Mouse (Mus musculus): Measurements from ENCODE around the gene Rptor. TPM values are rescaled to one million over a fixed set of nuclear protein-coding genes. Genes with fewer than 3 reads are reported as not detected.

Gene Rptor
- polyA plus RNA-seq, 1 experiment from 2014 or later, result 9.8 TPM

- Histone ChIP-seq H3K36me3 (ENCODE audit: control insufficient read depth, insufficient read depth, low read length) (peaks cover 3% of the 10 kb centered on the region; the same call in 1 of the 2 replicates), H3K9ac (ENCODE audit: low read depth, low read length) (no peak overlapping the region), H3K27me3 (ENCODE audit: control insufficient read depth, insufficient read depth, low read length) (no peaks in the 10 kb centered on the region), H3K4me2 (no peak overlapping the region), H3K4me1 (ENCODE audit: control insufficient read depth, insufficient read depth, low read length) (peaks cover 14% of the 10 kb centered on the region), H3K27ac (ENCODE audit: low read depth, low read length) (no peak overlapping the region), H3K4me3 (ENCODE audit: low read depth, low read length) (no peak overlapping the region), H3K9me3 (replicated peaks; ENCODE audit: control insufficient read depth, low read length) (no peaks in the 10 kb centered on the region)
- no peak for ATAC-seq (replicated peaks; ENCODE audit: insufficient number of reproducible peaks, low FRiP score, low TSS enrichment)
- WGBS (ENCODE audit: insufficient replicate concordance), result 71% methylated on average over 7 of the region's 7 CpGs
Measured at GRCm38 (mm10) chr11:119807431-119808031, 204.8 kb downstream of the Rptor start.

- Histone ChIP-seq H3K27ac (ENCODE audit: low read depth, low read length) (no peak overlapping the region), H3K36me3 (ENCODE audit: control insufficient read depth, insufficient read depth, low read length) (peaks cover 3% of the 10 kb centered on the region; the same call in 1 of the 2 replicates), H3K4me1 (ENCODE audit: control insufficient read depth, insufficient read depth, low read length) (peaks cover 5% of the 10 kb centered on the region; the same call in 1 of the 2 replicates), H3K4me3 (ENCODE audit: low read depth, low read length) (no peak overlapping the region), H3K27me3 (ENCODE audit: control insufficient read depth, insufficient read depth, low read length) (no peaks in the 10 kb centered on the region), H3K9ac (ENCODE audit: low read depth, low read length) (no peak overlapping the region), H3K9me3 (replicated peaks; ENCODE audit: control insufficient read depth, low read length) (no peaks in the 10 kb centered on the region), H3K4me2 (no peak overlapping the region)
- no peak for ATAC-seq (replicated peaks; ENCODE audit: insufficient number of reproducible peaks, low FRiP score, low TSS enrichment)
- WGBS (ENCODE audit: insufficient replicate concordance), result 88% methylated on average over 10 of the region's 10 CpGs
Measured at GRCm38 (mm10) chr11:119808647-119809280, 206.1 kb downstream of the Rptor start.

- H3K9ac ChIP-seq (ENCODE audit: low read depth, low read length), result no peak overlapping the region
- H3K27ac ChIP-seq (ENCODE audit: low read depth, low read length), result no peak overlapping the region
- no peak overlapping the region for H3K4me2 ChIP-seq
- H3K9me3 ChIP-seq (replicated peaks; ENCODE audit: control insufficient read depth, low read length), result no peaks in the 10 kb centered on the region
- 72% methylated on average over 5 of the region's 5 CpGs for WGBS (ENCODE audit: insufficient replicate concordance)
- ATAC-seq (replicated peaks; ENCODE audit: insufficient number of reproducible peaks, low FRiP score, low TSS enrichment), result no peak
- 0 out of 2 replicates have a peak, but pooled peaks cover 2% of the 10 kb centered on the region for H3K4me1 ChIP-seq (ENCODE audit: control insufficient read depth, insufficient read depth, low read length)
- no peaks in the 10 kb centered on the region for H3K27me3 ChIP-seq (ENCODE audit: control insufficient read depth, insufficient read depth, low read length)
- no peak overlapping the region for H3K4me3 ChIP-seq (ENCODE audit: low read depth, low read length)
- H3K36me3 ChIP-seq (ENCODE audit: control insufficient read depth, insufficient read depth, low read length), result peaks cover 3% of the 10 kb centered on the region; the same call in 1 of the 2 replicates
Measured at GRCm38 (mm10) chr11:119809309-119809708, 206.6 kb downstream of the Rptor start.

- no peaks in the 10 kb centered on the region for H3K27me3 ChIP-seq (ENCODE audit: control insufficient read depth, insufficient read depth, low read length)
- 77% methylated on average over 8 of the region's 8 CpGs for WGBS (ENCODE audit: insufficient replicate concordance)
- peaks cover 3% of the 10 kb centered on the region; the same call in 1 of the 2 replicates for H3K36me3 ChIP-seq (ENCODE audit: control insufficient read depth, insufficient read depth, low read length)
- no peak overlapping the region for H3K4me2 ChIP-seq
- no peaks in the 10 kb centered on the region for H3K9me3 ChIP-seq (replicated peaks; ENCODE audit: control insufficient read depth, low read length)
- no peak overlapping the region for H3K9ac ChIP-seq (ENCODE audit: low read depth, low read length)
- no peak overlapping the region for H3K4me3 ChIP-seq (ENCODE audit: low read depth, low read length)
- H3K4me1 ChIP-seq (ENCODE audit: control insufficient read depth, insufficient read depth, low read length), result peaks cover 3% of the 10 kb centered on the region
- no peak overlapping the region for H3K27ac ChIP-seq (ENCODE audit: low read depth, low read length)
- ATAC-seq (replicated peaks; ENCODE audit: insufficient number of reproducible peaks, low FRiP score, low TSS enrichment), result no peak
Measured at GRCm38 (mm10) chr11:119811022-119811421, 208.3 kb downstream of the Rptor start.

GRCm38 (mm10) chr11:119811598-119811997 is 208.9 kb downstream of the Rptor start:
- H3K27me3 ChIP-seq (ENCODE audit: control insufficient read depth, insufficient read depth, low read length), result no peaks in the 10 kb centered on the region
- H3K9me3 ChIP-seq (replicated peaks; ENCODE audit: control insufficient read depth, low read length), result no peaks in the 10 kb centered on the region
- H3K9ac ChIP-seq (ENCODE audit: low read depth, low read length), result no peak overlapping the region
- H3K27ac ChIP-seq (ENCODE audit: low read depth, low read length), result no peak overlapping the region
- H3K4me1 ChIP-seq (ENCODE audit: control insufficient read depth, insufficient read depth, low read length), result peaks cover 8% of the 10 kb centered on the region
- no peak for ATAC-seq (replicated peaks; ENCODE audit: insufficient number of reproducible peaks, low FRiP score, low TSS enrichment)
- H3K4me3 ChIP-seq (ENCODE audit: low read depth, low read length), result no peak overlapping the region
- 86% methylated on average over 1 of the region's 1 CpGs for WGBS (ENCODE audit: insufficient replicate concordance)
- peaks cover 3% of the 10 kb centered on the region; the same call in 1 of the 2 replicates for H3K36me3 ChIP-seq (ENCODE audit: control insufficient read depth, insufficient read depth, low read length)
- H3K4me2 ChIP-seq, result no peak overlapping the region

GRCm38 (mm10) chr11:119812093-119812492 is 209.4 kb downstream of the Rptor start:
- Histone ChIP-seq H3K4me3 (ENCODE audit: low read depth, low read length) (no peak overlapping the region), H3K27ac (ENCODE audit: low read depth, low read length) (no peak overlapping the region), H3K9me3 (replicated peaks; ENCODE audit: control insufficient read depth, low read length) (no peaks in the 10 kb centered on the region), H3K4me2 (no peak overlapping the region), H3K9ac (ENCODE audit: low read depth, low read length) (no peak overlapping the region), H3K27me3 (ENCODE audit: control insufficient read depth, insufficient read depth, low read length) (no peaks in the 10 kb centered on the region), H3K36me3 (ENCODE audit: control insufficient read depth, insufficient read depth, low read length) (peaks cover 3% of the 10 kb centered on the region; the same call in 1 of the 2 replicates), H3K4me1 (ENCODE audit: control insufficient read depth, insufficient read depth, low read length) (peaks cover 12% of the 10 kb centered on the region)
- 95% methylated on average over 4 of the region's 4 CpGs for WGBS (ENCODE audit: insufficient replicate concordance)
- ATAC-seq (replicated peaks; ENCODE audit: insufficient number of reproducible peaks, low FRiP score, low TSS enrichment), result no peak

GRCm38 (mm10) chr11:119814035-119814558 is 211.4 kb downstream of the Rptor start:
- WGBS (ENCODE audit: insufficient replicate concordance), result 80% methylated on average over 7 of the region's 7 CpGs
- Histone ChIP-seq H3K36me3 (ENCODE audit: control insufficient read depth, insufficient read depth, low read length) (peaks cover 3% of the 10 kb centered on the region; the same call in 1 of the 2 replicates), H3K9ac (ENCODE audit: low read depth, low read length) (no peak overlapping the region), H3K4me3 (ENCODE audit: low read depth, low read length) (no peak overlapping the region), H3K4me1 (ENCODE audit: control insufficient read depth, insufficient read depth, low read length) (peaks cover 22% of the 10 kb centered on the region), H3K4me2 (no peak overlapping the region), H3K27me3 (ENCODE audit: control insufficient read depth, insufficient read depth, low read length) (no peaks in the 10 kb centered on the region), H3K9me3 (replicated peaks; ENCODE audit: control insufficient read depth, low read length) (no peaks in the 10 kb centered on the region), H3K27ac (ENCODE audit: low read depth, low read length) (no peak overlapping the region)
- no peak for ATAC-seq (replicated peaks; ENCODE audit: insufficient number of reproducible peaks, low FRiP score, low TSS enrichment)

- Histone ChIP-seq H3K27ac (ENCODE audit: low read depth, low read length) (0 out of 2 replicates have a peak overlapping the region, but pooled peaks have one; percentile 17), H3K4me3 (ENCODE audit: low read depth, low read length) (no peak overlapping the region), H3K4me1 (ENCODE audit: control insufficient read depth, insufficient read depth, low read length) (peaks cover 22% of the 10 kb centered on the region), H3K4me2 (no peak overlapping the region), H3K36me3 (ENCODE audit: control insufficient read depth, insufficient read depth, low read length) (no peaks in the 10 kb centered on the region; the same call in 1 of the 2 replicates), H3K9ac (ENCODE audit: low read depth, low read length) (no peak overlapping the region), H3K27me3 (ENCODE audit: control insufficient read depth, insufficient read depth, low read length) (no peaks in the 10 kb centered on the region), H3K9me3 (replicated peaks; ENCODE audit: control insufficient read depth, low read length) (no peaks in the 10 kb centered on the region)
- 38% methylated on average over 14 of the region's 14 CpGs for WGBS (ENCODE audit: insufficient replicate concordance)
- ATAC-seq (replicated peaks; ENCODE audit: insufficient number of reproducible peaks, low FRiP score, low TSS enrichment), result peak; percentile 55; the same call in 1 of the 2 replicates
Measured at GRCm38 (mm10) chr11:119816798-119817361, 214.2 kb downstream of the Rptor start.
